Mouse (Mus musculus) forebrain, embryonic 15.5 days (tissue): ENCODE data around the gene Gm37240. TPM values are rescaled to one million over a fixed set of nuclear protein-coding genes. Genes with fewer than 3 reads are reported as not detected.

Experiments
- ATAC-seq: fragments of 200-750 bp; cut with Nextera tagmentation; replicated peaks from 2 replicates; pipeline ENCODE4 v1.8.0; 2017; ENCODE audit warnings: mild to moderate bottlenecking, moderate TSS enrichment, moderate library complexity
- H3K27ac ChIP-seq: fragments of 300-500 bp; sonication (generic); replicated peaks from 2 replicates; pipeline ENCODE4 v1.5.1; 2015; ENCODE audit warnings: mild to moderate bottlenecking, inconsistent platforms
- H3K27me3 ChIP-seq: fragments of 300-500 bp; sonication (generic); 2 replicates; pipeline ENCODE4 v1.6.1; 2015; ENCODE audit warnings: inconsistent platforms
- H3K36me3 ChIP-seq: fragments of 300-500 bp; sonication (generic); 2 replicates; pipeline ENCODE4 v1.6.1; 2015; ENCODE audit warnings: mild to moderate bottlenecking, inconsistent platforms
- H3K4me1 ChIP-seq: fragments of 300-500 bp; sonication (generic); 2 replicates; pipeline ENCODE4 v1.6.1; 2015; ENCODE audit warnings: inconsistent platforms
- H3K4me2 ChIP-seq: fragments of 300-500 bp; sonication (generic); replicated peaks from 2 replicates; pipeline ENCODE4 v1.6.1; 2015; ENCODE audit warnings: mild to moderate bottlenecking, inconsistent platforms
- H3K4me3 ChIP-seq: fragments of 300-500 bp; sonication (generic); 2 replicates; pipeline ENCODE4 v1.5.1; 2015; ENCODE audit warnings: mild to moderate bottlenecking, inconsistent platforms
- H3K9ac ChIP-seq: fragments of 300-500 bp; sonication (generic); replicated peaks from 2 replicates; pipeline ENCODE4 v1.6.1; 2015; ENCODE audit warnings: mild to moderate bottlenecking, inconsistent platforms
- H3K9me3 ChIP-seq: fragments of 300-500 bp; sonication (generic); 2 replicates; pipeline ENCODE4 v1.6.1; 2016; ENCODE audit warnings: inconsistent platforms
- WGBS: fragments of 180-500 bp; shearing (Covaris S2); methylation state at CpG from one replicate; pipeline ENCODE4 v1.1.7; 2015; ENCODE audit warnings: mixed read lengths; 5-methylcytosine and 5-hydroxymethylcytosine counted together
- polyA plus RNA-seq: library from polyadenylated mRNA; unstranded; fragments of >200 nt; fragmentation: Nextera tagmentation; extraction: Ambion mirVana; gene quantifications from 2 replicates; pipeline ENCODE4 v1.2.1, GENCODE M21; 2015

Gm37240 gene
- polyA plus RNA-seq, 1 experiment from 2014 or later = 2.2 TPM

- no peaks in the 10 kb centered on the region for H3K9me3 ChIP-seq
- 85% methylated on average over 7 of the region's 7 CpGs for WGBS
- no peaks in the 10 kb centered on the region for H3K4me1 ChIP-seq
- H3K4me2 ChIP-seq = no peak overlapping the region
- no peaks in the 10 kb centered on the region for H3K36me3 ChIP-seq
- H3K27me3 ChIP-seq = no peaks in the 10 kb centered on the region
- H3K9ac ChIP-seq = no peak overlapping the region
- no peak overlapping the region for H3K4me3 ChIP-seq
- ATAC-seq = no peak
- no peak overlapping the region for H3K27ac ChIP-seq
These were observed 760.3 kb downstream of the Gm37240 start for GRCm38 (mm10) chr3:85126970-85127369.

GRCm38 (mm10) chr3:85125471-85125870 is 761.8 kb downstream of the Gm37240 start:
- Histone ChIP-seq H3K9me3 (no peaks in the 10 kb centered on the region), H3K4me1 (no peaks in the 10 kb centered on the region), H3K27ac (no peak overlapping the region), H3K36me3 (no peaks in the 10 kb centered on the region), H3K4me2 (no peak overlapping the region), H3K9ac (no peak overlapping the region), H3K27me3 (no peaks in the 10 kb centered on the region), H3K4me3 (no peak overlapping the region)
- 93% methylated on average over 5 of the region's 5 CpGs for WGBS
- ATAC-seq = no peak

GRCm38 (mm10) chr3:85124924-85125323 is 762.4 kb downstream of the Gm37240 start:
- Histone ChIP-seq H3K27ac (no peak overlapping the region), H3K27me3 (no peaks in the 10 kb centered on the region), H3K9me3 (no peaks in the 10 kb centered on the region), H3K4me3 (no peak overlapping the region), H3K9ac (no peak overlapping the region), H3K36me3 (no peaks in the 10 kb centered on the region), H3K4me2 (no peak overlapping the region), H3K4me1 (no peaks in the 10 kb centered on the region)
- WGBS = 90% methylated on average over 6 of the region's 6 CpGs
- ATAC-seq = no peak

- no peaks in the 10 kb centered on the region for H3K9me3 ChIP-seq
- H3K27ac ChIP-seq = no peak overlapping the region
- ATAC-seq = no peak
- H3K9ac ChIP-seq = no peak overlapping the region
- no peak overlapping the region for H3K4me2 ChIP-seq
- no peaks in the 10 kb centered on the region for H3K36me3 ChIP-seq
- 85% methylated on average over 7 of the region's 7 CpGs for WGBS
- H3K4me3 ChIP-seq = no peak overlapping the region
- H3K27me3 ChIP-seq = no peaks in the 10 kb centered on the region
- H3K4me1 ChIP-seq = no peaks in the 10 kb centered on the region
These were observed 762.9 kb downstream of the Gm37240 start for GRCm38 (mm10) chr3:85124410-85124809.

- H3K27me3 ChIP-seq = no peaks in the 10 kb centered on the region
- H3K9ac ChIP-seq = no peak overlapping the region
- no peak overlapping the region for H3K4me2 ChIP-seq
- no peaks in the 10 kb centered on the region for H3K9me3 ChIP-seq
- H3K4me3 ChIP-seq = no peak overlapping the region
- 89% methylated on average over 5 of the region's 5 CpGs for WGBS
- peaks cover 8% of the 10 kb centered on the region; the same call in 1 of the 2 replicates for H3K4me1 ChIP-seq
- ATAC-seq = no peak
- no peak overlapping the region for H3K27ac ChIP-seq
- no peaks in the 10 kb centered on the region for H3K36me3 ChIP-seq
These were observed 769.6 kb downstream of the Gm37240 start for GRCm38 (mm10) chr3:85117702-85118101.

- 78% methylated on average over 7 of the region's 7 CpGs for WGBS
- Histone ChIP-seq H3K27me3 (no peaks in the 10 kb centered on the region), H3K9ac (no peak overlapping the region), H3K36me3 (no peaks in the 10 kb centered on the region), H3K27ac (no peak overlapping the region), H3K4me3 (no peak overlapping the region), H3K4me1 (peaks cover 8% of the 10 kb centered on the region; the same call in 1 of the 2 replicates), H3K9me3 (no peaks in the 10 kb centered on the region), H3K4me2 (no peak overlapping the region)
- ATAC-seq = no peak
These were observed 770.3 kb downstream of the Gm37240 start for GRCm38 (mm10) chr3:85117014-85117413.

- Histone ChIP-seq H3K27me3 (no peaks in the 10 kb centered on the region), H3K4me1 (peaks cover 9% of the 10 kb centered on the region), H3K4me2 (no peak overlapping the region), H3K27ac (0 out of 2 replicates have a peak overlapping the region, but pooled peaks have one; percentile 8), H3K36me3 (no peaks in the 10 kb centered on the region), H3K9me3 (no peaks in the 10 kb centered on the region), H3K9ac (no peak overlapping the region), H3K4me3 (no peak overlapping the region)
- WGBS = 33% methylated on average over 7 of the region's 7 CpGs
- peak; percentile 92 for ATAC-seq
These were observed 771.3 kb downstream of the Gm37240 start for GRCm38 (mm10) chr3:85115959-85116543.

GRCm38 (mm10) chr3:85113565-85113964 is 773.8 kb downstream of the Gm37240 start:
- 93% methylated on average over 1 of the region's 1 CpGs for WGBS
- no peak overlapping the region for H3K9ac ChIP-seq
- no peak overlapping the region for H3K4me2 ChIP-seq
- H3K27ac ChIP-seq = no peak overlapping the region
- no peak for ATAC-seq
- no peaks in the 10 kb centered on the region for H3K36me3 ChIP-seq
- peaks cover 15% of the 10 kb centered on the region for H3K4me1 ChIP-seq
- no peaks in the 10 kb centered on the region for H3K9me3 ChIP-seq
- no peak overlapping the region for H3K4me3 ChIP-seq
- no peaks in the 10 kb centered on the region for H3K27me3 ChIP-seq

GRCm38 (mm10) chr3:85110762-85111161 is 776.6 kb downstream of the Gm37240 start:
- H3K36me3 ChIP-seq = no peaks in the 10 kb centered on the region
- WGBS = 16% methylated on average over 4 of the region's 4 CpGs
- no peak overlapping the region for H3K4me2 ChIP-seq
- peaks cover 7% of the 10 kb centered on the region for H3K4me1 ChIP-seq
- H3K27ac ChIP-seq = no peak overlapping the region
- H3K9ac ChIP-seq = no peak overlapping the region
- no peak overlapping the region for H3K4me3 ChIP-seq
- H3K9me3 ChIP-seq = no peaks in the 10 kb centered on the region
- ATAC-seq = no peak
- no peaks in the 10 kb centered on the region for H3K27me3 ChIP-seq

GRCm38 (mm10) chr3:85109221-85109620 is 778.1 kb downstream of the Gm37240 start:
- no peak overlapping the region for H3K9ac ChIP-seq
- no peak overlapping the region for H3K4me3 ChIP-seq
- no peak for ATAC-seq
- no peaks in the 10 kb centered on the region for H3K27me3 ChIP-seq
- no peaks in the 10 kb centered on the region for H3K9me3 ChIP-seq
- peaks cover 7% of the 10 kb centered on the region for H3K4me1 ChIP-seq
- WGBS = 65% methylated on average over 2 of the region's 2 CpGs
- no peaks in the 10 kb centered on the region for H3K36me3 ChIP-seq
- no peak overlapping the region for H3K4me2 ChIP-seq
- no peak overlapping the region for H3K27ac ChIP-seq

- H3K27me3 ChIP-seq = no peaks in the 10 kb centered on the region
- H3K9ac ChIP-seq = no peak overlapping the region
- H3K4me3 ChIP-seq = no peak overlapping the region
- H3K9me3 ChIP-seq = no peaks in the 10 kb centered on the region
- 93% methylated on average over 3 of the region's 3 CpGs for WGBS
- H3K4me2 ChIP-seq = no peak overlapping the region
- H3K36me3 ChIP-seq = no peaks in the 10 kb centered on the region
- no peak for ATAC-seq
- H3K4me1 ChIP-seq = peaks cover 7% of the 10 kb centered on the region
- H3K27ac ChIP-seq = no peak overlapping the region
These were observed 778.9 kb downstream of the Gm37240 start for GRCm38 (mm10) chr3:85108396-85108795.

- ATAC-seq = no peak
- no peaks in the 10 kb centered on the region for H3K36me3 ChIP-seq
- no peak overlapping the region for H3K4me3 ChIP-seq
- H3K4me1 ChIP-seq = peaks cover 7% of the 10 kb centered on the region
- no peak overlapping the region for H3K4me2 ChIP-seq
- no peaks in the 10 kb centered on the region for H3K9me3 ChIP-seq
- H3K9ac ChIP-seq = no peak overlapping the region
- H3K27ac ChIP-seq = no peak overlapping the region
- H3K27me3 ChIP-seq = no peaks in the 10 kb centered on the region
- 49% methylated on average over 11 of the region's 11 CpGs for WGBS
These were observed 780.4 kb downstream of the Gm37240 start for GRCm38 (mm10) chr3:85106956-85107355.

GRCm38 (mm10) chr3:85104301-85104700 is 783.0 kb downstream of the Gm37240 start:
- no peak overlapping the region for H3K27ac ChIP-seq
- 66% methylated on average over 5 of the region's 5 CpGs for WGBS
- ATAC-seq = no peak

More at GRCm38 (mm10) chr3:85104301-85104700, 783.0 kb downstream of the Gm37240 start:
- Histone ChIP-seq H3K9me3 (no peaks in the 10 kb centered on the region), H3K9ac (no peak overlapping the region), H3K4me1 (no peaks in the 10 kb centered on the region; the same call in 1 of the 2 replicates), H3K36me3 (no peaks in the 10 kb centered on the region), H3K4me3 (no peak overlapping the region), H3K4me2 (no peak overlapping the region), H3K27me3 (no peaks in the 10 kb centered on the region)
